Mouse (Mus musculus) inflammation-experienced regulatory T-cells, adult 6 months (primary cell): ENCODE results near the gene Adamtsl3. TPM values are rescaled to one million over a fixed set of nuclear protein-coding genes. Genes with fewer than 3 reads are reported as not detected.
"Not testable (repeated sequence)": the region's sequence is repeated elsewhere in the genome, so short reads cannot be mapped to it uniquely, and the experiment has no call there.

ENCODE experiments used
- ATAC-seq: one replicate; pipeline ENCODE4 v1.8.0; 2017
- polyA plus RNA-seq, 3 experiments: library from polyadenylated mRNA; unstranded; fragments of 100-300 nt; shearing (Covaris generic); gene quantifications; one replicate each; pipeline ENCODE4 v1.2.1; 2017

Adamtsl3 gene
- polyA plus RNA-seq, 3 experiments from 2014 or later, result 0.16 TPM; not detected in 2

GRCm38 (mm10) chr7:82364567-82364966 lies 29.1 kb downstream of the Adamtsl3 start:
- no peak for ATAC-seq

GRCm38 (mm10) chr7:82366056-82366455 lies 30.6 kb downstream of the Adamtsl3 start:
- ATAC-seq, result no peak

- ATAC-seq, result no peak
These were observed 31.0 kb downstream of the Adamtsl3 start for GRCm38 (mm10) chr7:82366471-82366870.

- no peak for ATAC-seq
These were observed 32.6 kb downstream of the Adamtsl3 start for GRCm38 (mm10) chr7:82368047-82368446.

GRCm38 (mm10) chr7:82370132-82370531 lies 34.6 kb downstream of the Adamtsl3 start:
- ATAC-seq, result no peak

- ATAC-seq, result no peak
These were observed 35.9 kb downstream of the Adamtsl3 start for GRCm38 (mm10) chr7:82371411-82371810.

GRCm38 (mm10) chr7:82378311-82378710 lies 42.8 kb downstream of the Adamtsl3 start:
- no peak for ATAC-seq

- no peak for ATAC-seq
These were observed 44.3 kb downstream of the Adamtsl3 start for GRCm38 (mm10) chr7:82379765-82380164.

- no peak for ATAC-seq
These were observed 47.5 kb downstream of the Adamtsl3 start for GRCm38 (mm10) chr7:82382843-82383535.

- no peak for ATAC-seq
These were observed 48.0 kb downstream of the Adamtsl3 start for GRCm38 (mm10) chr7:82383536-82383848.

- no peak for ATAC-seq
These were observed 51.6 kb downstream of the Adamtsl3 start for GRCm38 (mm10) chr7:82387121-82387520.

- no peak for ATAC-seq
These were observed 59.1 kb downstream of the Adamtsl3 start for GRCm38 (mm10) chr7:82394435-82395186.

- no peak for ATAC-seq
These were observed 59.7 kb downstream of the Adamtsl3 start for GRCm38 (mm10) chr7:82395239-82395638.

- no peak for ATAC-seq
These were observed 60.4 kb downstream of the Adamtsl3 start for GRCm38 (mm10) chr7:82395751-82396512.

GRCm38 (mm10) chr7:82396869-82397268 lies 61.4 kb downstream of the Adamtsl3 start:
- ATAC-seq, result no peak

GRCm38 (mm10) chr7:82397632-82398031 lies 62.1 kb downstream of the Adamtsl3 start:
- ATAC-seq, result no peak

GRCm38 (mm10) chr7:82405466-82406045 lies 70.1 kb downstream of the Adamtsl3 start:
- no peak for ATAC-seq

- no peak for ATAC-seq
These were observed 75.5 kb downstream of the Adamtsl3 start for GRCm38 (mm10) chr7:82410966-82411365.

- ATAC-seq, result no peak
These were observed 81.2 kb downstream of the Adamtsl3 start for GRCm38 (mm10) chr7:82416653-82417052.

- ATAC-seq, result no peak
These were observed 81.6 kb downstream of the Adamtsl3 start for GRCm38 (mm10) chr7:82417053-82417452.

- ATAC-seq, result not testable (repeated sequence)
These were observed 85.0 kb downstream of the Adamtsl3 start for GRCm38 (mm10) chr7:82420329-82421052.

- ATAC-seq, result no peak
These were observed 87.1 kb downstream of the Adamtsl3 start for GRCm38 (mm10) chr7:82422561-82422960.
